Mouse (Mus musculus): ENCODE results near the gene Lig3. TPM values are rescaled to one million over a fixed set of nuclear protein-coding genes. Genes with fewer than 3 reads are reported as not detected.
"Not testable (repeated sequence)": the region's sequence is repeated elsewhere in the genome, so short reads cannot be mapped to it uniquely, and the experiment has no call there.

Lig3 gene
- total and polyA plus RNA-seq, 2 experiments from 2014 or later: 12.1 to 34.8 TPM

DNA sequence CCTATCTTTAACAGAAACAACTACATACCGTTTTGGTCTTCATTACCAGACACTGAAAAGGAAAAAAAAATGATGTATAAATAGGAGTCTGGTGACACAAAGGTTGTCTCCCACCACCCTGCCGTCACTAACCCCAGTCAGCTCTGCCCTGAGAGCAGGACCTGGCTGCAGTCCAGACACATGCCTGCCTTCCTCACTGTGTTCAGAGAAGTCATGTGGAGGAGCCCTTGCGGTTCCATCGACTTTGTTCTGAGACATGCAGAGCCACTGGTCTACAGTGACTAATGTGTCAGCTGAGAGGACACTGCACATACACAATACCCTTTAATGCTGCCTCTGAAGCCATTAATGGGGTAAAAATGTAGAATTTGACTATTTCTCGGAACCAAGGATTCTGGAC, 27.6 kb downstream of the Lig3 start:
- Histone ChIP-seq H3K4me1 (ENCODE audit: control insufficient read depth, insufficient read depth) (no peaks in the 10 kb centered on the region; the same call in 1 of the 2 replicates), H3K36me3 (replicated peaks; ENCODE audit: control insufficient read depth, insufficient read depth, low read length) (peaks cover 6% of the 10 kb centered on the region), H3K4me3 (ENCODE audit: low read depth, low read length) (no peak overlapping the region), H3K9ac (replicated peaks; ENCODE audit: low read depth, low read length) (no peak overlapping the region), H3K27me3 (ENCODE audit: control insufficient read depth, insufficient read depth, low read length) (no peaks in the 10 kb centered on the region), H3K9me3 (replicated peaks; ENCODE audit: control insufficient read depth, low read length) (no peaks in the 10 kb centered on the region), H3K4me2 (ENCODE audit: low read depth, low read length) (no peak overlapping the region), H3K27ac (ENCODE audit: low read depth) (no peak overlapping the region)
- DNase-seq (ENCODE audit: low spot score): peak; percentile 31
- 38% methylated on average over 5 of the region's 5 CpGs for WGBS
- ATAC-seq (ENCODE audit: insufficient read depth, low read depth): no peak
- TF ChIP-seq CTCF (IDR thresholded peaks at IDR 0.05; ENCODE audit: low read depth): no peak
- TF ChIP-seq EP300 (IDR thresholded peaks at IDR 0.05; ENCODE audit: low read depth): no peak

DNA sequence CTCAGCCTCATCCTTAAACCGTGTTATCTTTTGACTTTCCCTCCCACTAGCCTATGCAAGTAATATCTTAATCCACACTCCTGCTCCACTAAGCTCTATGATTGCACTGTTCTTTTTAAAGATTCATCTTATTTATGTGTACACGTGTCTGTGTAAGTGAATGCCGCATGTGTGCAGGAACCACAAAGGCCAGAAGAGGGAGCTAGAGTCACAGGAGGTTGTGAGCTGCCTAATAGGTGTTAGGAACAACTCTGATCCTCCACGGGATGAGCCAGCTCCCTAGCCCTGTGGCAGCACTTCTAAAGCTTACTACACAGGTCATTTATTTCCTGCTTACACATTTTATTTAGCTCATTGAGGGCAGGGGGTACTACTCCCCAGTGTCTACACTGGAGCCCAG, 38.4 kb downstream of the Lig3 start:
- H3K27ac ChIP-seq (ENCODE audit: low read depth): no peak overlapping the region
- no peak for TF ChIP-seq EP300 (IDR thresholded peaks at IDR 0.05; ENCODE audit: low read depth)
- TF ChIP-seq CTCF (IDR thresholded peaks at IDR 0.05; ENCODE audit: low read depth): peak; percentile 60
- no peaks in the 10 kb centered on the region for H3K27me3 ChIP-seq (ENCODE audit: control insufficient read depth, insufficient read depth, low read length)
- no peak overlapping the region for H3K9ac ChIP-seq (replicated peaks; ENCODE audit: low read depth, low read length)
- H3K36me3 ChIP-seq (replicated peaks; ENCODE audit: control insufficient read depth, insufficient read depth, low read length): peaks cover 5% of the 10 kb centered on the region; the same call in 1 of the 2 replicates
- no peak for ATAC-seq (ENCODE audit: insufficient read depth, low read depth)
- H3K4me2 ChIP-seq (ENCODE audit: low read depth, low read length): no peak overlapping the region
- no peak for DNase-seq (ENCODE audit: low spot score)
- H3K4me3 ChIP-seq (ENCODE audit: low read depth, low read length): no peak overlapping the region
- H3K4me1 ChIP-seq (ENCODE audit: control insufficient read depth, insufficient read depth): no peaks in the 10 kb centered on the region
- WGBS: 55% methylated on average over 4 of the region's 4 CpGs
- no peaks in the 10 kb centered on the region for H3K9me3 ChIP-seq (replicated peaks; ENCODE audit: control insufficient read depth, low read length)

GRCm38 (mm10) chr11:82820788-82821456, 40.0 kb downstream of the Lig3 start:
- DNase-seq (ENCODE audit: low spot score) (no peak), ATAC-seq (ENCODE audit: insufficient read depth, low read depth) (no peak)
- H3K4me1 ChIP-seq (ENCODE audit: control insufficient read depth, insufficient read depth): no peaks in the 10 kb centered on the region
- H3K4me3 ChIP-seq (ENCODE audit: low read depth, low read length): no peak overlapping the region
- no peaks in the 10 kb centered on the region for H3K9me3 ChIP-seq (replicated peaks; ENCODE audit: control insufficient read depth, low read length)
- WGBS: 53% methylated on average over 13 of the region's 13 CpGs
- TF ChIP-seq EP300 (IDR thresholded peaks at IDR 0.05; ENCODE audit: low read depth) (no peak), CTCF (IDR thresholded peaks at IDR 0.05; ENCODE audit: low read depth) (no peak)
- no peak overlapping the region for H3K4me2 ChIP-seq (ENCODE audit: low read depth, low read length)
- no peak overlapping the region for H3K9ac ChIP-seq (replicated peaks; ENCODE audit: low read depth, low read length)
- no peak overlapping the region for H3K27ac ChIP-seq (ENCODE audit: low read depth)
- peaks cover 5% of the 10 kb centered on the region; the same call in 1 of the 2 replicates for H3K36me3 ChIP-seq (replicated peaks; ENCODE audit: control insufficient read depth, insufficient read depth, low read length)
- no peaks in the 10 kb centered on the region for H3K27me3 ChIP-seq (ENCODE audit: control insufficient read depth, insufficient read depth, low read length)

DNA sequence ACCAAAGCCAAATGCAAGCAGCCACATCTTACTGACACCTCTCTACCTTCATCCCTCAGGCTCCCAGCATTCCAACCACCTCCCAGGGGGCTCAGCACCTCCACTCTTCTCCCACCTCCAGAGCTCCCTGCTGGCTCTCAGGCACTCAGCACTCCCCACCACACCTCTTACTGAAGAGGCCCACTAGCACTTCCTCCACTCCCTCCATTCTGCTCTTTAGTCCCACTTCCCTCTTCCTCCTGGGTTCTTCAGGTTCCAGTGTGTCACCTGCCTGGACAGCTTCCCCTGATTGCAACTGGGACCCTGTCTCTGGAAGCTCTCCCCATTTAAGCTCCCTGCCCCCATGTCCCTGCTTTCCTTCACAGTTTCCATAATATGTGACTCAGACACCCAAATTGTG, 45.9 kb downstream of the Lig3 start:
- H3K4me3 ChIP-seq (ENCODE audit: low read depth, low read length): no peak overlapping the region
- no peaks in the 10 kb centered on the region for H3K9me3 ChIP-seq (replicated peaks; ENCODE audit: control insufficient read depth, low read length)
- no peaks in the 10 kb centered on the region for H3K27me3 ChIP-seq (ENCODE audit: control insufficient read depth, insufficient read depth, low read length)
- H3K9ac ChIP-seq (replicated peaks; ENCODE audit: low read depth, low read length): no peak overlapping the region
- no peak overlapping the region for H3K27ac ChIP-seq (ENCODE audit: low read depth)
- peaks cover 6% of the 10 kb centered on the region for H3K4me1 ChIP-seq (ENCODE audit: control insufficient read depth, insufficient read depth)
- H3K36me3 ChIP-seq (replicated peaks; ENCODE audit: control insufficient read depth, insufficient read depth, low read length): no peaks in the 10 kb centered on the region
- TF ChIP-seq EP300 (IDR thresholded peaks at IDR 0.05; ENCODE audit: low read depth) (no peak), CTCF (IDR thresholded peaks at IDR 0.05; ENCODE audit: low read depth) (no peak)
- no peak for ATAC-seq (ENCODE audit: insufficient read depth, low read depth)
- DNase-seq (ENCODE audit: low spot score): no peak
- no peak overlapping the region for H3K4me2 ChIP-seq (ENCODE audit: low read depth, low read length)

GRCm38 (mm10) chr11:82831008-82831893, 50.3 kb downstream of the Lig3 start:
- H3K36me3 ChIP-seq (replicated peaks; ENCODE audit: control insufficient read depth, insufficient read depth, low read length): no peaks in the 10 kb centered on the region
- WGBS: 14% methylated on average over 10 of the region's 10 CpGs
- peaks cover 6% of the 10 kb centered on the region for H3K4me1 ChIP-seq (ENCODE audit: control insufficient read depth, insufficient read depth)
- no peaks in the 10 kb centered on the region for H3K9me3 ChIP-seq (replicated peaks; ENCODE audit: control insufficient read depth, low read length)
- H3K4me3 ChIP-seq (ENCODE audit: low read depth, low read length): no peak overlapping the region
- DNase-seq (ENCODE audit: low spot score) (no peak), ATAC-seq (ENCODE audit: insufficient read depth, low read depth) (no peak)
- no peak overlapping the region for H3K27ac ChIP-seq (ENCODE audit: low read depth)
- no peak overlapping the region for H3K9ac ChIP-seq (replicated peaks; ENCODE audit: low read depth, low read length)
- H3K4me2 ChIP-seq (ENCODE audit: low read depth, low read length): peak overlapping the region; percentile 46
- H3K27me3 ChIP-seq (ENCODE audit: control insufficient read depth, insufficient read depth, low read length): no peaks in the 10 kb centered on the region
- TF ChIP-seq EP300 (IDR thresholded peaks at IDR 0.05; ENCODE audit: low read depth) (no peak), CTCF (IDR thresholded peaks at IDR 0.05; ENCODE audit: low read depth) (no peak)

- H3K36me3 ChIP-seq (replicated peaks; ENCODE audit: control insufficient read depth, insufficient read depth, low read length); DNase-seq (ENCODE audit: low spot score); H3K27me3 ChIP-seq (ENCODE audit: control insufficient read depth, insufficient read depth, low read length); H3K4me2 ChIP-seq (ENCODE audit: low read depth, low read length); H3K27ac ChIP-seq (ENCODE audit: low read depth); H3K4me1 ChIP-seq (ENCODE audit: control insufficient read depth, insufficient read depth); H3K9ac ChIP-seq (replicated peaks; ENCODE audit: low read depth, low read length); H3K9me3 ChIP-seq (replicated peaks; ENCODE audit: control insufficient read depth, low read length); ATAC-seq (ENCODE audit: insufficient read depth, low read depth); H3K4me3 ChIP-seq (ENCODE audit: low read depth, low read length): not testable (repeated sequence)
- 84% methylated on average over 10 of the region's 10 CpGs for WGBS
Measured at GRCm38 (mm10) chr11:82832402-82832801, 51.5 kb downstream of the Lig3 start.

All from heart, postnatal 0 days (tissue).